Mouse (Mus musculus) embryonic facial prominence, embryonic 13.5 days (tissue): ENCODE measurements around the gene Tufm. TPM values are rescaled to one million over a fixed set of nuclear protein-coding genes. Genes with fewer than 3 reads are reported as not detected.
A peak's percentile ranks its signal among the peaks of the same experiment; 100 is the strongest.

Experiments used
- ATAC-seq: fragments of 200-750 bp; cut with Nextera tagmentation; 2 replicates; pipeline ENCODE4 v1.8.0; 2017; ENCODE audit warnings: low read depth; ENCODE audit not compliant: insufficient number of reproducible peaks, insufficient read depth, low FRiP score, low TSS enrichment
- H3K27ac ChIP-seq: fragments of 300-500 bp; sonication (generic); 2 replicates; pipeline ENCODE4 v1.5.1; 2015; ENCODE audit warnings: moderate library complexity, mild to moderate bottlenecking, inconsistent platforms
- H3K27me3 ChIP-seq: fragments of 300-500 bp; sonication (generic); 2 replicates; pipeline ENCODE4 v1.6.1; 2015; ENCODE audit warnings: mild to moderate bottlenecking, inconsistent platforms
- H3K36me3 ChIP-seq: fragments of 300-500 bp; sonication (generic); 2 replicates; pipeline ENCODE4 v1.6.1; 2015; ENCODE audit warnings: mild to moderate bottlenecking, inconsistent platforms
- H3K4me1 ChIP-seq: fragments of 300-500 bp; sonication (generic); 2 replicates; pipeline ENCODE4 v1.6.1; 2015; ENCODE audit warnings: inconsistent platforms
- H3K4me2 ChIP-seq: fragments of 300-500 bp; sonication (generic); 2 replicates; pipeline ENCODE4 v1.6.1; 2015; ENCODE audit warnings: moderate library complexity, mild to moderate bottlenecking, inconsistent platforms
- H3K4me3 ChIP-seq: fragments of 300-500 bp; sonication (generic); 2 replicates; pipeline ENCODE4 v1.5.1; 2015; ENCODE audit warnings: mild to moderate bottlenecking, inconsistent platforms
- H3K9ac ChIP-seq: fragments of 300-500 bp; sonication (generic); 2 replicates; pipeline ENCODE4 v1.6.1; 2015; ENCODE audit warnings: mild to moderate bottlenecking, inconsistent platforms
- H3K9me3 ChIP-seq: fragments of 300-500 bp; sonication (generic); 2 replicates; pipeline ENCODE4 v1.6.1; 2016; ENCODE audit warnings: inconsistent platforms
- WGBS: fragments of 180-500 bp; shearing (Covaris S2); methylation state at CpG from one replicate; pipeline ENCODE4 v1.1.7; 2015; ENCODE audit warnings: mixed read lengths; 5-methylcytosine and 5-hydroxymethylcytosine counted together
- polyA plus RNA-seq: library from polyadenylated mRNA; unstranded; fragments of >200 nt; fragmentation: Nextera tagmentation; extraction: Ambion mirVana; gene quantifications from 2 replicates; pipeline ENCODE4 v1.2.1, GENCODE M21; 2015

The Tufm gene
- polyA plus RNA-seq, 1 experiment from 2014 or later: 129 TPM

GRCm38 (mm10) chr7:126466116-126466515 is 21.0 kb upstream of the Tufm start:
- H3K27ac ChIP-seq: no peak overlapping the region
- peaks cover 30% of the 10 kb centered on the region for H3K4me1 ChIP-seq
- no peaks in the 10 kb centered on the region for H3K27me3 ChIP-seq
- peaks cover 49% of the 10 kb centered on the region for H3K36me3 ChIP-seq
- no peak for ATAC-seq
- WGBS: 55% methylated on average over 9 of the region's 9 CpGs
- no peak overlapping the region for H3K4me3 ChIP-seq
- H3K4me2 ChIP-seq: no peak overlapping the region
- H3K9ac ChIP-seq: 0 out of 2 replicates have a peak overlapping the region, but pooled peaks have one; percentile 11
- no peaks in the 10 kb centered on the region for H3K9me3 ChIP-seq

- ATAC-seq: no peak
- no peak overlapping the region for H3K9ac ChIP-seq
- peaks cover 55% of the 10 kb centered on the region for H3K36me3 ChIP-seq
- no peak overlapping the region for H3K4me3 ChIP-seq
- H3K9me3 ChIP-seq: no peaks in the 10 kb centered on the region
- H3K4me2 ChIP-seq: no peak overlapping the region
- peaks cover 25% of the 10 kb centered on the region for H3K4me1 ChIP-seq
- no peak overlapping the region for H3K27ac ChIP-seq
- H3K27me3 ChIP-seq: no peaks in the 10 kb centered on the region
- 94% methylated on average over 5 of the region's 5 CpGs for WGBS
Measured at GRCm38 (mm10) chr7:126466707-126467106, 20.5 kb upstream of the Tufm start.

- no peak overlapping the region for H3K27ac ChIP-seq
- 61% methylated on average over 5 of the region's 5 CpGs for WGBS
- peaks cover 60% of the 10 kb centered on the region for H3K36me3 ChIP-seq
Measured at GRCm38 (mm10) chr7:126467271-126467670, 19.9 kb upstream of the Tufm start.

GRCm38 (mm10) chr7:126467834-126468627 is 19.1 kb upstream of the Tufm start:
- Histone ChIP-seq H3K36me3 (peaks cover 67% of the 10 kb centered on the region), H3K4me2 (no peak overlapping the region), H3K27me3 (no peaks in the 10 kb centered on the region), H3K9me3 (no peaks in the 10 kb centered on the region), H3K4me1 (peaks cover 16% of the 10 kb centered on the region), H3K9ac (no peak overlapping the region), H3K27ac (no peak overlapping the region), H3K4me3 (no peak overlapping the region)
- 91% methylated on average over 18 of the region's 18 CpGs for WGBS
- ATAC-seq: no peak

More at GRCm38 (mm10) chr7:126467271-126467670, 19.9 kb upstream of the Tufm start:
- Histone ChIP-seq H3K4me3 (no peak overlapping the region), H3K9me3 (no peaks in the 10 kb centered on the region), H3K4me2 (no peak overlapping the region), H3K9ac (no peak overlapping the region), H3K4me1 (peaks cover 20% of the 10 kb centered on the region), H3K27me3 (no peaks in the 10 kb centered on the region)
- no peak for ATAC-seq

- Histone ChIP-seq H3K27me3 (no peaks in the 10 kb centered on the region), H3K9me3 (no peaks in the 10 kb centered on the region), H3K27ac (no peak overlapping the region), H3K36me3 (peaks cover 67% of the 10 kb centered on the region), H3K9ac (0 out of 2 replicates have a peak overlapping the region, but pooled peaks have one; percentile 23), H3K4me2 (no peak overlapping the region), H3K4me1 (peaks cover 15% of the 10 kb centered on the region), H3K4me3 (no peak overlapping the region)
- WGBS: 75% methylated on average over 6 of the region's 6 CpGs
- no peak for ATAC-seq
Measured at GRCm38 (mm10) chr7:126470077-126470476, 17.1 kb upstream of the Tufm start.

GRCm38 (mm10) chr7:126471361-126471760 is 15.8 kb upstream of the Tufm start:
- no peaks in the 10 kb centered on the region for H3K9me3 ChIP-seq
- H3K27ac ChIP-seq: no peak overlapping the region
- ATAC-seq: no peak
- H3K4me1 ChIP-seq: peaks cover 17% of the 10 kb centered on the region
- peaks cover 64% of the 10 kb centered on the region for H3K36me3 ChIP-seq
- H3K9ac ChIP-seq: 0 out of 2 replicates have a peak overlapping the region, but pooled peaks have one; percentile 52
- no peak overlapping the region for H3K4me2 ChIP-seq
- 92% methylated on average over 5 of the region's 5 CpGs for WGBS
- H3K27me3 ChIP-seq: no peaks in the 10 kb centered on the region
- H3K4me3 ChIP-seq: no peak overlapping the region

GRCm38 (mm10) chr7:126471853-126472252 is 15.3 kb upstream of the Tufm start:
- H3K9me3 ChIP-seq: no peaks in the 10 kb centered on the region
- H3K4me1 ChIP-seq: peaks cover 17% of the 10 kb centered on the region
- H3K36me3 ChIP-seq: peaks cover 59% of the 10 kb centered on the region

GRCm38 (mm10) chr7:126472306-126472705 is 14.9 kb upstream of the Tufm start:
- no peak overlapping the region for H3K4me2 ChIP-seq
- H3K4me3 ChIP-seq: no peak overlapping the region
- no peaks in the 10 kb centered on the region for H3K27me3 ChIP-seq
- WGBS: 86% methylated on average over 13 of the region's 13 CpGs
- H3K36me3 ChIP-seq: peaks cover 55% of the 10 kb centered on the region
- 0 out of 2 replicates have a peak overlapping the region, but pooled peaks have one; percentile 16 for H3K9ac ChIP-seq
- H3K9me3 ChIP-seq: no peaks in the 10 kb centered on the region
- ATAC-seq: no peak
- H3K4me1 ChIP-seq: peaks cover 17% of the 10 kb centered on the region
- H3K27ac ChIP-seq: no peak overlapping the region

More at GRCm38 (mm10) chr7:126471853-126472252, 15.3 kb upstream of the Tufm start:
- no peak for ATAC-seq
- H3K9ac ChIP-seq: 0 out of 2 replicates have a peak overlapping the region, but pooled peaks have one; percentile 16
- WGBS: 90% methylated on average over 4 of the region's 4 CpGs
- no peaks in the 10 kb centered on the region for H3K27me3 ChIP-seq
- no peak overlapping the region for H3K27ac ChIP-seq
- H3K4me2 ChIP-seq: no peak overlapping the region
- no peak overlapping the region for H3K4me3 ChIP-seq

GRCm38 (mm10) chr7:126472713-126473112 is 14.4 kb upstream of the Tufm start:
- Histone ChIP-seq H3K27me3 (no peaks in the 10 kb centered on the region), H3K4me2 (no peak overlapping the region), H3K4me1 (peaks cover 17% of the 10 kb centered on the region), H3K27ac (no peak overlapping the region), H3K9ac (peak overlapping the region; percentile 96; the same call in 1 of the 2 replicates), H3K36me3 (peaks cover 51% of the 10 kb centered on the region), H3K9me3 (no peaks in the 10 kb centered on the region), H3K4me3 (no peak overlapping the region)
- WGBS: 94% methylated on average over 16 of the region's 16 CpGs
- no peak for ATAC-seq

GRCm38 (mm10) chr7:126473470-126474086 is 13.6 kb upstream of the Tufm start:
- 76% methylated on average over 9 of the region's 9 CpGs for WGBS
- peak overlapping the region; percentile 96 for H3K9ac ChIP-seq
- peaks cover 42% of the 10 kb centered on the region for H3K36me3 ChIP-seq
- peaks cover 17% of the 10 kb centered on the region for H3K4me1 ChIP-seq
- H3K4me2 ChIP-seq: peak overlapping the region; percentile 90
- H3K9me3 ChIP-seq: no peaks in the 10 kb centered on the region
- H3K4me3 ChIP-seq: peak overlapping the region; percentile 86
- H3K27ac ChIP-seq: 0 out of 2 replicates have a peak overlapping the region, but pooled peaks have one; percentile 12
- no peaks in the 10 kb centered on the region for H3K27me3 ChIP-seq
- ATAC-seq: no peak

- Histone ChIP-seq H3K36me3 (peaks cover 33% of the 10 kb centered on the region), H3K9ac (peak overlapping the region; percentile 96), H3K4me3 (peak overlapping the region; percentile 86), H3K9me3 (no peaks in the 10 kb centered on the region), H3K27ac (peak overlapping the region; percentile 94), H3K27me3 (no peaks in the 10 kb centered on the region), H3K4me1 (peaks cover 17% of the 10 kb centered on the region), H3K4me2 (peak overlapping the region; percentile 90)
- WGBS: 2% methylated on average over 27 of the region's 27 CpGs
- peak; percentile 45; the same call in 1 of the 2 replicates for ATAC-seq
Measured at GRCm38 (mm10) chr7:126474486-126474955, 12.6 kb upstream of the Tufm start.
